Mouse (Mus musculus): ENCODE measurements around the gene Apmap. TPM values are rescaled to one million over a fixed set of nuclear protein-coding genes. Genes with fewer than 3 reads are reported as not detected.

Apmap gene
- polyA plus RNA-seq, 1 experiment from 2014 or later, result 26.2 TPM

- ATAC-seq (ENCODE audit: insufficient number of reproducible peaks, low FRiP score, low TSS enrichment, low read depth) (no peak), DNase-seq (ENCODE audit: low spot score) (no peak)
- Histone ChIP-seq H3K27me3 (ENCODE audit: control insufficient read depth, insufficient read depth, low read length) (no peaks in the 10 kb centered on the region), H3K4me2 (ENCODE audit: low read depth, severe bottlenecking) (no peak overlapping the region), H3K9me3 (ENCODE audit: control insufficient read depth, low read length) (no peaks in the 10 kb centered on the region), H3K9ac (ENCODE audit: low read length) (no peak overlapping the region), H3K4me3 (ENCODE audit: low read depth, low read length) (no peak overlapping the region), H3K27ac (replicated peaks; ENCODE audit: low read depth, low read length) (no peak overlapping the region), H3K4me1 (ENCODE audit: control insufficient read depth, insufficient read depth, low read length) (no peaks in the 10 kb centered on the region), H3K36me3 (ENCODE audit: control insufficient read depth, insufficient read depth, low read length) (no peaks in the 10 kb centered on the region; the same call in 1 of the 2 replicates)
- 91% methylated on average over 4 of the region's 4 CpGs for WGBS
Observed at GRCm38 (mm10) chr2:150629255-150629654, 20.9 kb upstream of the Apmap start.

- no peak overlapping the region for H3K27ac ChIP-seq (replicated peaks; ENCODE audit: low read depth, low read length)
- ATAC-seq (ENCODE audit: insufficient number of reproducible peaks, low FRiP score, low TSS enrichment, low read depth), result no peak
- 73% methylated on average over 6 of the region's 6 CpGs for WGBS
Observed at GRCm38 (mm10) chr2:150627140-150627539, 18.8 kb upstream of the Apmap start.

DNA sequence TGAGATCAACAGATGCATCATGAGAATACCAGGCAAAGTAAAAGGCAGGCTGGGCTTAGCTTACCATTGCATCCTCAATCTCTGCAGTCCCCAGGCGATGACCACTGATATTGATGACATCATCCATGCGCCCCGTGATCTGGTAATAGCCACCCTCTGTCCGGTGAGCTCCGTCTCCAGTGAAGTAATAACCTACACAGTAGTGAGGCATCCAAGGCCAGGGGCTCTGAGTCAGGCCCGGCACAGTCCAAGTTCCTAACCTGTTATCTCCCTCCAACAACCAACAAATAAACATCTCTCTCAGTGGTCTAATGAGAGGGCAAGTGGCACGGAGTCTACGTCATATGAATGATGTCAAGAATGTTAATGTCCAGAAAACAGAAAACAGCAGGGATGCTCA, 16.6 kb upstream of the Apmap start:
- Histone ChIP-seq H3K27me3 (ENCODE audit: control insufficient read depth, insufficient read depth, low read length) (no peaks in the 10 kb centered on the region), H3K9me3 (ENCODE audit: control insufficient read depth, low read length) (no peaks in the 10 kb centered on the region), H3K27ac (replicated peaks; ENCODE audit: low read depth, low read length) (no peak overlapping the region), H3K36me3 (ENCODE audit: control insufficient read depth, insufficient read depth, low read length) (no peaks in the 10 kb centered on the region; the same call in 1 of the 2 replicates), H3K9ac (ENCODE audit: low read length) (no peak overlapping the region), H3K4me3 (ENCODE audit: low read depth, low read length) (no peak overlapping the region), H3K4me1 (ENCODE audit: control insufficient read depth, insufficient read depth, low read length) (no peaks in the 10 kb centered on the region), H3K4me2 (ENCODE audit: low read depth, severe bottlenecking) (no peak overlapping the region)
- no peak for ATAC-seq (ENCODE audit: insufficient number of reproducible peaks, low FRiP score, low TSS enrichment, low read depth)
- 88% methylated on average over 8 of the region's 8 CpGs for WGBS
- no peak for DNase-seq (ENCODE audit: low spot score)

More at GRCm38 (mm10) chr2:150627140-150627539, 18.8 kb upstream of the Apmap start:
- H3K4me1 ChIP-seq (ENCODE audit: control insufficient read depth, insufficient read depth, low read length), result no peaks in the 10 kb centered on the region
- no peak overlapping the region for H3K9ac ChIP-seq (ENCODE audit: low read length)
- H3K36me3 ChIP-seq (ENCODE audit: control insufficient read depth, insufficient read depth, low read length), result no peaks in the 10 kb centered on the region; the same call in 1 of the 2 replicates
- no peak overlapping the region for H3K4me2 ChIP-seq (ENCODE audit: low read depth, severe bottlenecking)
- H3K9me3 ChIP-seq (ENCODE audit: control insufficient read depth, low read length), result no peaks in the 10 kb centered on the region
- no peaks in the 10 kb centered on the region for H3K27me3 ChIP-seq (ENCODE audit: control insufficient read depth, insufficient read depth, low read length)
- DNase-seq (ENCODE audit: low spot score), result no peak
- H3K4me3 ChIP-seq (ENCODE audit: low read depth, low read length), result no peak overlapping the region

DNA sequence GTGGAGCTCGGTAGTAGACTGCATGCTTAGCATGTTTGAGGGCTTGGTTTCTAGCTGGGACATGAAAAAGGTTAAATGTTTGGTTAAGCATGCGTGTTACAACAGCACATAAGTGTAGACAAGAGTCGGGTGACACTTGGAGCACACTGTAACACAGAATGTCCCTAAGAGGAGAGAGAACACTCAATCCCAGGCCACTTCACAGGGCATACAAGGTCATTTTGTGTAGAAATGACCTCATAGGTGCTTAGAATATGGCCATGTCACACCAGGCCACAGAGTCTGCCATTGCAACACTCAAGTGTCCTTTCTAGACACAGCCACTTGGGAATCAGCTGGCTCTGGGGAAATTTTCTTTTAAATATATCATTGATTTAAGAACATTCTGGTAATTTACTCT, 15.6 kb upstream of the Apmap start:
- no peak for DNase-seq (ENCODE audit: low spot score)
- Histone ChIP-seq H3K4me3 (ENCODE audit: low read depth, low read length) (no peak overlapping the region), H3K27ac (replicated peaks; ENCODE audit: low read depth, low read length) (no peak overlapping the region), H3K36me3 (ENCODE audit: control insufficient read depth, insufficient read depth, low read length) (no peaks in the 10 kb centered on the region; the same call in 1 of the 2 replicates), H3K4me2 (ENCODE audit: low read depth, severe bottlenecking) (no peak overlapping the region), H3K9me3 (ENCODE audit: control insufficient read depth, low read length) (no peaks in the 10 kb centered on the region), H3K4me1 (ENCODE audit: control insufficient read depth, insufficient read depth, low read length) (no peaks in the 10 kb centered on the region), H3K27me3 (ENCODE audit: control insufficient read depth, insufficient read depth, low read length) (no peaks in the 10 kb centered on the region), H3K9ac (ENCODE audit: low read length) (no peak overlapping the region)
- WGBS, result 79% methylated on average over 3 of the region's 3 CpGs
- no peak for ATAC-seq (ENCODE audit: insufficient number of reproducible peaks, low FRiP score, low TSS enrichment, low read depth)

- H3K4me2 ChIP-seq (ENCODE audit: low read depth, severe bottlenecking), result no peak overlapping the region
- ATAC-seq (ENCODE audit: insufficient number of reproducible peaks, low FRiP score, low TSS enrichment, low read depth), result no peak
- H3K27ac ChIP-seq (replicated peaks; ENCODE audit: low read depth, low read length), result no peak overlapping the region
- 69% methylated on average over 3 of the region's 3 CpGs for WGBS
- H3K9me3 ChIP-seq (ENCODE audit: control insufficient read depth, low read length), result no peaks in the 10 kb centered on the region
- no peak overlapping the region for H3K9ac ChIP-seq (ENCODE audit: low read length)
- no peaks in the 10 kb centered on the region for H3K4me1 ChIP-seq (ENCODE audit: control insufficient read depth, insufficient read depth, low read length)
- no peak overlapping the region for H3K4me3 ChIP-seq (ENCODE audit: low read depth, low read length)
- H3K36me3 ChIP-seq (ENCODE audit: control insufficient read depth, insufficient read depth, low read length), result no peaks in the 10 kb centered on the region; the same call in 1 of the 2 replicates
- H3K27me3 ChIP-seq (ENCODE audit: control insufficient read depth, insufficient read depth, low read length), result no peaks in the 10 kb centered on the region
- no peak for DNase-seq (ENCODE audit: low spot score)
Observed at GRCm38 (mm10) chr2:150621698-150622097, 13.3 kb upstream of the Apmap start.

- 79% methylated on average over 3 of the region's 3 CpGs for WGBS
- DNase-seq (ENCODE audit: low spot score) (no peak), ATAC-seq (ENCODE audit: insufficient number of reproducible peaks, low FRiP score, low TSS enrichment, low read depth) (no peak)
- H3K27ac ChIP-seq (replicated peaks; ENCODE audit: low read depth, low read length), result no peak overlapping the region
- H3K27me3 ChIP-seq (ENCODE audit: control insufficient read depth, insufficient read depth, low read length), result no peaks in the 10 kb centered on the region
- H3K4me2 ChIP-seq (ENCODE audit: low read depth, severe bottlenecking), result no peak overlapping the region
- no peaks in the 10 kb centered on the region for H3K36me3 ChIP-seq (ENCODE audit: control insufficient read depth, insufficient read depth, low read length)
- no peaks in the 10 kb centered on the region for H3K9me3 ChIP-seq (ENCODE audit: control insufficient read depth, low read length)
- no peak overlapping the region for H3K4me3 ChIP-seq (ENCODE audit: low read depth, low read length)
- no peak overlapping the region for H3K9ac ChIP-seq (ENCODE audit: low read length)
- H3K4me1 ChIP-seq (ENCODE audit: control insufficient read depth, insufficient read depth, low read length), result no peaks in the 10 kb centered on the region
Observed at GRCm38 (mm10) chr2:150610097-150610496, 1.7 kb upstream of the Apmap start.

- Histone ChIP-seq H3K27me3 (ENCODE audit: control insufficient read depth, insufficient read depth, low read length) (no peaks in the 10 kb centered on the region), H3K4me3 (ENCODE audit: low read depth, low read length) (peak overlapping the region; percentile 95), H3K9me3 (ENCODE audit: control insufficient read depth, low read length) (no peaks in the 10 kb centered on the region), H3K4me1 (ENCODE audit: control insufficient read depth, insufficient read depth, low read length) (no peaks in the 10 kb centered on the region), H3K9ac (ENCODE audit: low read length) (peak overlapping the region; percentile 32; the same call in 1 of the 2 replicates), H3K4me2 (ENCODE audit: low read depth, severe bottlenecking) (peak overlapping the region; percentile 79), H3K36me3 (ENCODE audit: control insufficient read depth, insufficient read depth, low read length) (no peaks in the 10 kb centered on the region), H3K27ac (replicated peaks; ENCODE audit: low read depth, low read length) (no peak overlapping the region)
- 3% methylated on average over 10 of the region's 10 CpGs for WGBS
- DNase-seq (ENCODE audit: low spot score) (peak; percentile 65), ATAC-seq (ENCODE audit: insufficient number of reproducible peaks, low FRiP score, low TSS enrichment, low read depth) (peak; percentile 79)
Observed at GRCm38 (mm10) chr2:150608872-150609560, 649 bp upstream of the Apmap start.

DNA sequence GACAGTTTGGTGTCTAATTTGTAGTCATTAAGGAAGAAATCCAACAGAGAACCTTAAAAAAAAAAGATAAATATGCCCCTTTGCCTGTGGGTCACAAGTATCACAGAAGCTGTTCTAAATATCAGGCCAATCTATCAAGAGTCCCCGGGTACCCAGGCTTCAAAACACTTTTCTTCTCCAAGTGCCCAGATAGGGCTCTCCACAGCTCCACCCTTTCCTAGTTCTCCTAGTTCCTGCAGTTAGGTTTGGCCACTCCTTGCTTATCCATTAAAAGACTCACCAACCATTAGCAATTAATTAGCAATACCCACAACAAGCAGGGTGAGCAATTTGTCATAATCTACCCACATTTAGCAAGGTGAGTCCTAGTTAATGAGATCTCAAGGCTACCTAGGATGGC, 1.3 kb downstream of the Apmap start:
- no peaks in the 10 kb centered on the region for H3K27me3 ChIP-seq (ENCODE audit: control insufficient read depth, insufficient read depth, low read length)
- DNase-seq (ENCODE audit: low spot score), result no peak
- no peak overlapping the region for H3K4me3 ChIP-seq (ENCODE audit: low read depth, low read length)
- ATAC-seq (ENCODE audit: insufficient number of reproducible peaks, low FRiP score, low TSS enrichment, low read depth), result no peak
- no peak overlapping the region for H3K9ac ChIP-seq (ENCODE audit: low read length)
- 90% methylated on average over 1 of the region's 1 CpGs for WGBS
- H3K4me1 ChIP-seq (ENCODE audit: control insufficient read depth, insufficient read depth, low read length), result no peaks in the 10 kb centered on the region
- H3K27ac ChIP-seq (replicated peaks; ENCODE audit: low read depth, low read length), result no peak overlapping the region
- H3K9me3 ChIP-seq (ENCODE audit: control insufficient read depth, low read length), result no peaks in the 10 kb centered on the region
- no peaks in the 10 kb centered on the region; the same call in 1 of the 2 replicates for H3K36me3 ChIP-seq (ENCODE audit: control insufficient read depth, insufficient read depth, low read length)
- H3K4me2 ChIP-seq (ENCODE audit: low read depth, severe bottlenecking), result no peak overlapping the region

DNA sequence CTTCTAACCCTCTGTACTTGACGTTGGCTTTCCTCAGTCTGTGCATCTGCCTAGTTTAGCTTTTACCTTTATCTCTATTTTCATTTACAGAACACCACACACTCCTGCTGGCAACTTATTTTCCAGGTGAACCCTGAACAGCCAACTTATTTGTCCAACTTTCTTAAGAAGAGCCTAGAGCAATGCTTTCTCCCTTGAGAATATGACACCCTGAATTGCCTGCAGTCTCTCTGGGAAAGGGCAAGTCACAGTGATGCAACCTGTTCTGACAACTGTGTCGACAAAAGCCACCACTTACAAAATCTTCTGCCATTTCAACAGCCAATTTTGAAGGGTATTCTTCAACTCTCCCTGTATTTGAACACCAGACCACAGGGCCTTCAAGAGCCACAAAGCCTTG, 3.6 kb downstream of the Apmap start:
- Histone ChIP-seq H3K4me3 (ENCODE audit: low read depth, low read length) (no peak overlapping the region), H3K27me3 (ENCODE audit: control insufficient read depth, insufficient read depth, low read length) (no peaks in the 10 kb centered on the region), H3K9ac (ENCODE audit: low read length) (no peak overlapping the region), H3K4me2 (ENCODE audit: low read depth, severe bottlenecking) (no peak overlapping the region), H3K9me3 (ENCODE audit: control insufficient read depth, low read length) (no peaks in the 10 kb centered on the region), H3K27ac (replicated peaks; ENCODE audit: low read depth, low read length) (no peak overlapping the region), H3K4me1 (ENCODE audit: control insufficient read depth, insufficient read depth, low read length) (no peaks in the 10 kb centered on the region), H3K36me3 (ENCODE audit: control insufficient read depth, insufficient read depth, low read length) (no peaks in the 10 kb centered on the region; the same call in 1 of the 2 replicates)
- ATAC-seq (ENCODE audit: insufficient number of reproducible peaks, low FRiP score, low TSS enrichment, low read depth), result no peak
- 95% methylated on average over 2 of the region's 2 CpGs for WGBS
- DNase-seq (ENCODE audit: low spot score), result no peak
